Mouse (Mus musculus) c-Kit-positive CD71-negative TER-119-negative erythroid progenitor cells, embryonic 14.5 days (primary cell): Measurements from ENCODE around the gene Eng.
A peak's percentile ranks its signal among the peaks of the same experiment; 100 is the strongest.

ENCODE experiments used
- DNase-seq: peaks from one replicate; pipeline ENCODE4 v3.0.0-alpha.2; 2013; ENCODE audit warnings: low read depth

Gene Eng

DNA sequence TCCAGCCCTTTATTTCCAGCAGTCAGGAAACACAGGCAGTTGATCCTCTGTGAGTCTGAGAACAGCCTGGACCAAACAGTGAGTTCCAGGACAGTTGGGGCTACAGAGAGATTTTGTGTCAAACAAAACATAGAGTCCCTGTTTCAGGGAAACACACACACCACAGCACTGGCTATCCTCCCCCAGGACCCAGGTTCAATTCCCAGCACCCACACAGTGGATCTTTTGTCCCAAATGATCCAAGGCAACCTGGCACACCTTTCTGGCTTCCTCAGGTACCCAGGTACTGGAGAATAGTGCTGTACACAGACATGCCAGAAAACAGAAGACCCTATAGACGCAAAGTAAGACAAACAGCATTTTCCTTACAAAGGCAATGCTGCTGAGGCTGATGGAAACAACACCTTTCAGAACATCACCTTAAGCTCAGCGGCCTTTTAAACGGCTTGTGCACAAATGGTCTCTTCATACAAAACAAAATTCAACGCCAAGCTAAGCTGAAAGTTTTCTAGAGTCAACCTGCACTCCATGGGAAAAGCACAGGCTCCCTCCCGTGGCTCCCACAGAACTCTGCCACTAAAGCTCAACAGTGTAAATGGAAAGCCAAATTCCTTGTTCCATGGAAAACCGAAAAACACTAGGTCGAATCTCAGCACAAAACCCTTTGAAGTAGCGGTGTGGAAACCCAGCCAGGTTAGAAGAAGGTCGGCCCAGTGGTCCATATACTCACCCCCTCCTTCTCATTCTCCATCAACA, 65.1 kb downstream of the Eng start:
- no peak for DNase-seq

DNA sequence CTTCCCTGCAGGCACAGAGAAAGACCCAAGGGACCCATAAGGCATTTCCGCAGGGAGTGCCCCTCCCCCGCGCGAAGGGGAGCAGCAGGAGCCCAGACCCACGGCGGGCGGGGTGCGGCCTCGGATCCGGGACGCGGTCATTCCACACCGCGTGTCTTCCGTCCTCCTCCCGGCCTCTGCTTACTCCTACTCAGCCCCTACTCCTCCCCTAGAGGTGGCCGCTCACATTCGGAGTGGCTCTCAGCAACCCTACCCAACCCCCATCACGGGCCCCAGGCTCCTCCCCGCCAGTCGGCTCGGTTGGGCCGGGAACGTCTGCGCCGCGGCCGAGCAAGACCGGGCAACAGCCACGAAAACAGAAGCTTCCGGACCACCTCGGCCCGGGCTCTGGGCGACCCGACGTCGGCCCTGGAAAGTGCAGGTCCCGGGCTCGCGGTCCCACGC, 65.7 kb downstream of the Eng start:
- DNase-seq: no peak

DNA sequence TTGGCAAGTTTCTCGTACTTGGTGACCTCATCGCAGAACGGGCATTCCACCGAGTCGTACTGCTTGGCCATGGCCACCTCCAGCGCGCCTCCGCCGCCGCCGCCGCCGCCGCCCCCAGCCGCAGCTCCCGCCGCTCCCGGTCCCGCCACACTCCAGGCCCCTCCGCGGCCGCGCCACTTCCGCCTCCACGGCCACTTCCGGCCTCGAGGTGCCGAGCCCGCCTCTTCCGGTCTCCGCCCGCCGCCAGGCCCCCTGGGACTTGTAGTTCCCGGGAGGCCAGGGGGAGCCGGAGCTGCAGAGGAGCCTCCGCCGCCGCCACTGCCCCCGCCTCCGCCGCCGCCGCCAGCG, 66.2 kb downstream of the Eng start:
- DNase-seq: peak; percentile 79

DNA sequence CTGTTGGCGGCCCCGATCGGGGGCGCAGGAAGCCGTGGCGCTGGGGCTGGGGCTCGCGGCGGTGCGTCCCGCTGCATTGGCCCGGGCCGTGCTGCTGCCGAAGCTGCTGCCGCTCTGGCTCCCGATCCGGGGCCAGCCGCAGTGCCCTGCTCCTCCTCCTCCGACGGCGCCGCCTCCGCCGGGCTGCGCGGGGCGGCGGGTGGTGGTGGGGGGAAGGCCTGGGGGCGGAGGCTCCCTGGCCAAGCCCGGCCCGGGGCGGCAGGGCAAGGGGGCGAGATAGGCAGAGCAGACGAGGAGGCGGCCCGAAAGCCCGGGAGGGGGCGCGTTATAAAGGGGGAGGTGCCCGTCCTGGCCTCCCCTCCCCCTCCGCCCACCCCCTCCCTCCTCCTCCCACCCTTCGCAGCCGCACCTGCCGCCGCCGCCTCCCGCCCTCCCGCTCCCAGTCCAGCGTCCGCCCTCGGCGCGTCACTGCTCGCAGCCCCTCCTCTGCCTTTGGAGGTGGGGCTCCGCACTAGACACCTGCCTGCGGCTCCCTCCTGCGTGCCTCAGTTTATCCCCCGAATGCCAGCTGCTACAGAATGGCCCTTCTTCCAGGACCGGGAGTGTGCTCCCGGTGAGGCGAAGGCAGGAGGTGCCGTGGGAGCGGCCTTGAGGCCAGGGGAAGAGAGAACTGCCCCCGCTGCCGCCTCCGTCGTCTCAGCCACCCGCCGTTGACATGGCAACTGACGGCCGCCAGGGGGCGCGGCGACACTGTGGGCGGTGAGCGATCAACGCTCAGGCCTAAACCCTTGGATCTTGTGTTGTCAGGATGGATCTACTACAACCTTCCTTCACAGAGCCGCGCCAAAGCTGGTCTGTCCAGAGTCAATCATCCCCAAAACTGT, 66.8 kb downstream of the Eng start, which contains the start of gene Cdk9:
Cdk9 (minus strand) TSS at position 143 of the 884 bp plus-strand sequence.
- peak; percentile 83 for DNase-seq

DNA sequence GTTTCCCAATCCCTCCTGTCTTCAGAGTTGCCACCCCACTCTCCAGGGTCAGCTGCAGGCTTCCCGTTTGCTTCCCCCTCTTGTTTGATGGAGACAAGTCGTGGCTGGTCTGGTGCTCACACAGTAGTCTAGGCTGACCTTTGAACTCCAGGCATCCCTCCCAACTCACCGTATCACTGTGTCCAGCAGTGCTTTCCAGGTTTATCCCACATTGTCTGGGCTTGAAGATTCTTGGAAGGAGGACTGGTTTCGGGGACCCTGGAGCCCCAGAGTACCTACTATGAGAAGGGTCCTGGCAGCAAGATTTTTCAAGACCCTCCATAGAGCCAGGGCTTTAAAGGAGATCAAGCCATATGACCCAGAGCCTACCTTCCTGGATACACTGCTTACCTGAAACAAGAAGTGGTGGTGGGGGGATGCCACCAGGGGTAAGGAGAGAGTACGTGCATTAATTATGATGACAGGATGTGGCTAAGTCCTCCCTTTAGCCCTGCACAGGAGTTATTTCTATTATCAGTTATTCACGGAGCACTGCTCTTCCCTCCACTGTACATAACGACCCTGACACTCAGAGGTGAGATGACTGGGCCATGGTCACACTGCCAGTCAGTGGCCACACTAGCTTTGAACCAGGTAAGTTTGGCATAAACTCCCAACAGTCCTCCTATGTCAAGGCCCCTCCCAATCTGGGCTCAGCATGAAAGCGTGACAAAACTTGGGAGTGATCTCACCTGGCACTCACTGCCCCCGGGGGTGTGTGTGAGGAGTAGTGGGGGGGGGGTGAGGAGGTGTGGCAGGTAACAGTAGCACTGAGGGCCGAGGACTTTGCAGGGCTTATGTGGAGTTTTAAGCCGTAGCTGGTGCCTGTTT, 68.0 kb downstream of the Eng start:
- DNase-seq: no peak

DNA sequence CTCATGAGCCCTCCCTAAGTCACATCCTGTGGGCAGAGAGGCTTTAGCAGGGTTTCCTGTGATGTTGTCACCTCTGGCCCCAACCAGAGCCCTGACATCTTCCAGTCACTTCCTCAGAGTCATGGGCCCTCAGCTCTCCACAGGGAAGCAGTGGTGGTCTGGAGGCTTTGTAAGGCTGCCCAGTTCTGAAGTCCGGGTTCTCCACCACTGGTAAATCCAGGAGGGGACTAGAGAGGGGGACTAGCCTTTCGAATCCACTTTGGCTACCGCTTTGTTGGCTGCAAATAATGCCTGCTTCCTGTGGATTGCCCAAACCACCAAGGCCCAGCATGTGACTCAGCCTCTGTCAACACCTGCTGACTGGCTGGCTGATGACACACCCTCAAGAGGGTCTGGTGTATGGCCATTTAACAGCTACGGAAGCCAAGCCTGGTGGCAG, 68.6 kb downstream of the Eng start:
- peak; percentile 64 for DNase-seq

DNA sequence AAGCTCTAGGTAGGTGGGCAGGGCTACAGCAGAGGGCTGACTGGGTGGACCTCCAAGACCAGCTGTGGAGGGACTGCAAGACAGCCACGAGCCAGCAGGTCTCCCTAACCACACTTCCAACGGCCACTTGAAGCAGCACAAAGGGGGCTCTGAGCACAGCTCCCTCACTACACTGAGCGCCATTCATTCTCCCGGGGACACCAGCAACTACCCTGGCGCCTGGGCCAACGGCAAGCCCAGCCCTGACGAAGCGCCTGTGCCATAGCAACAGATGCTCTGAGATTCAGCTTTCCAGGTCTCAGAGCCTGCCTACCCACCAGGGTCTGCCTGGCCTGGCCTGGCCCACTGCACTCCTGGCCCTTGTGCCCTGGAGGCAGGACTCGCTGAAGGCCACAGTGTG, 72.4 kb downstream of the Eng start:
- DNase-seq: no peak

DNA sequence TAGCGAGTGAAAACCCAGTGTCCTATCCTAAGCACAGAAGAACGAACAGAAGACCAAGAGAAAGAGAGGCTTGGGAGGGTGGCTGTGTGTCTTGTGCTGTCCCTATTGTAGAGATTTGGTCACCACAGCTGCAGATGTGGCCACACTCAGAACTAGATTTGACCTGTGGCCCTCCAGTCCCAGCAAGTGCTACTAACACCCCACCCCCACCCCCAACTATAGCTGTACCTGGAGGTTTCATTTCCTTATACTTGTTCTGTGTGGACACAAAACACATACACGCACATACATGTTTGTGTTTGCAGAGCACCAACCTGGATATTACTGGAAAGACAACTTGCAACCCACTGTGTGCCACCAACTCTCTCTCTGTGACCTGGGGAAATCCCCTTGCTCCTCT, 73.7 kb downstream of the Eng start:
- DNase-seq: no peak

DNA sequence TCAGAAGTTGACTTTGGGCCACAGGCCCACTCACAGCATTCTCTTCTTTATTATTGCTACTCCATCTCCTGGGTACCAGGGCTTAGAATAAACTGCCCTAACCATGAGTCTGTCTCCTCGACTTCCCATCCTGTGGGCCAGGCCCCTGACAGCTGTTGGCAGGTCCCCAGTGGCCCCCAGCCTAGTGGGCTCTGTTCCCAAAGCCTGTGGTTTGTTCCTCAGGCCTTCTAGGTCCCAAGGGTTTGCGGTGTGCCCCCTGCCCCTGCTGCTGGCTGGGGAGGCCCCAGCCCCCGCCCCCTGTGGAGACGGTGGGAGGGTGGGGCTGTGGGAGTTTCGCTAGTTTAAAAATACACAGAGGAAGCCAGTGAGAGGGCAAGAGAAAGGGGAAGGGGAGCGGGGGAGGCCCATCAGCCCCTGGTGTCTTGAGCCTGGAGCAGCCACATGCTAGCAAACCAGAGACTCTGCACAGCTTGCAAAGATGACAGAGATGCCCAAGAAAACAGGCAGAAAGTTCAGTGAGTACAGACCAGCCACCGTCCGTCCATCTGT, 74.4 kb downstream of the Eng start, which contains the start of gene Sh2d3c:
Sh2d3c (plus strand) TSS at position 375 of the 549 bp plus-strand sequence.
- DNase-seq: peak; percentile 44

DNA sequence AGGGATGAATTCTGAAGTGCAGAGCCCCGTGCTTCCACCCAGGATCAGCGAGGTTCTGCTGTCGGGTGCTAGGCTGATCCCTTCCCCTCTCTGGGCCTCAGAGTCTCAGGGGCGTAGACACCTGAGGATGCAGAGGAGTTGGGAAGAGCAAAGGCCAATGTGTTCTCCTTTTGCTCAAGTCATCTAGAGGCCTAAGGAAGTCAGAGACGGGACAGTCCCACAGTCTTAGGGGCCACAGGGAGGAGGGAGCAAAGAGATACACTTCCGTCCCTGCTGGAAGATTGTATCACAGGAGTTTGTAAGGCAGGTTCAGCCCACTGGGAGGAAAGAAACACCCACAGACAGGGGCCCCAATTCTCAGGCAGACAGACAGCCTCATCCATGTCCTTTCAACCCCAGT, 75.7 kb downstream of the Eng start:
- no peak for DNase-seq

DNA sequence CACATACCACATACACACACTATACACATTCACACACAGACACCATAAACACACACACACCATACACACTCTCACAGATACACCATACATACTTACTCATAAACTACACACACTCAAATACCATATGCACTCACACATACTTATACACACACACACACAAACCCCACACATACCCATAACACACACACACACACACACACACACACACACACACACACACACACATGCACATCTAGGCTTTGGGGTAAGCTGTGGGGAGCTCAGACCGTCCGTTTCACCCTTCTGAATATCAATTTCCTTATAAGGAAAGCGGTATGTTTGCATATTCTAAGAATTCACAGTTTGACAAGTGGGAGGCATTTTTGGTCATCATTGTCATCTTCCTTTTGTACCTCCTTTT, 76.2 kb downstream of the Eng start:
- no peak for DNase-seq

DNA sequence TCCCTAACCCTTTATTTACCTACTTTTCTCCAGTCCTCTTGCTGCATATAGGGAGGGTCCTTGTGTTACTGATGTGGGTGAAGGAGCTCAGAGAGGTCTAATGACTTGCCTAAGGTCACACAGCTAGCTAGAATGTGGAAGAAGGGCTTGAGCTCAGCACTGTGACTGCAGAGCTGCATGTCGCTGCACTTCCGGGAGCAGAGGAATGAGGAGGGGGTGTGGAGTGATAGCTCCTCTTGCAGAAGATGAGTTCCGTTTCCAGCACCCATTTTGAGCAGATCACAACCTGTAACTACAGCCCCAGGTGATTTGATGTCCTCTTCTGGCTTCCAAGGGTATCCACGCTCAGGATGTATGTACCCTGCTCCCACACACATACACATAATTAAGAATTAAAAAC, 77.8 kb downstream of the Eng start:
- DNase-seq: no peak

DNA sequence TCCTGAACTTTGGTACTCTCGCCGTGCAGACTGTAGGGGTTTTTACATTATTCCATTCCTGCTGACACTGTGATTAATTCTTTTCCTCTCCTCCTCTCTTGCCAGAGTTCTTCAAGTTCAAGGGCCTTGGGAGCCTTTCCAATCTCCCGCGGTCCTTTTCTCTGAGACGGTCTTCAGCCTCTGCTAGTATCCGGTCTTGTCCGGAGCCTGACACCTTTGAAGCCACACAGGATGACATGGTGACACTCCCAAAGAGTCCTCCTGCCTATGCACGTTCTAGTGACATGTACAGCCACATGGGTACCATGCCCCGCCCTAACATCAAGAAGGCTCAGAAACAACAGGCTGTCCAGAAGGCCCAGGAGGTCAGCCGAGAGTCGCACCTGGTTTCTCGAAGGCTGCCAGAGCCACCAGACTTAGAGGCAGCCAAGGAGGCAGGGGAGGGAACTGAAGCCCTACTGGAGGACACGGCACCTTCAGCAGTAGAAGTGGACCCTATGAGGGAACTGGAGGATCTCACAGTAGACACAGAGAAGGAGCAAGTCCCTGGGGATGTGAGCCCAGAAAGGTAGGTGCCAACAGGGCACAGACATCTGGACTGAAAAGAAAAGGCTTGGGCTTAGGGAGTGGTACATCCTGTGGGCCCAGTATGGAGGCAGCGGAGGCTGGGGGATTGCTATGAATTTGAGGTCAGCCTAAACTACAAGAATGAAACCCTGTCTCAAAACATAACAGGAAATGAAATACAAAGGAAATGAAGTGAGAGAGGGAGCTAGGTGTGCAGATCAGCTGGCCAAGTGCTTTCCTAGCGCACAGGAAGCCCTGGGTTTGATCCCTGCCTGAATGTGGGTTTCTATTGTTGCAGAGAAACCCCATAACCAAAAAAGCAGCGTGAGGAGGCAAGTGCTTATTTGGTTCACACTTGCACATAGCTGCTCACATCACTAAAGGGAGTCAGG, 78.7 kb downstream of the Eng start:
- no peak for DNase-seq

DNA sequence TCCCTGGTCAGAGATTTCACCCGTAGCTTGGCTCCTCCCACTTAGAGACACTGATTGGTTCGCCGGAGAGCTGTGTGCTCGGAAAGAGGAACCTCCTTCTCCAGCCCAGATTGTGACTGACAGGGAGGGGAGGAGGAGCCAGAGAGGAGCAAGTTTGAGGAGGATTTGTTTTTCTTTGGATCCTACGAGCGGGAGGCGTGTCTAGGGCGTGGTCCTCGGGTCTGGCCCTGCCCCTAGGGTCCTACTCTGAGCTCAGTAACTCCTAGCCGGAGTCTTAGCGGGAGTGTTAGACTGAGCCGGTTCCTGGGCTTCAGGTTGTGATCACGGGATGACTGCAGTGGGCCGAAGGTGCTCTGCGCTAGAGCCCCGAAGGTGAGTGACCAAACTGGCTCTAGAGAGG, 81.0 kb downstream of the Eng start:
- DNase-seq: peak; percentile 92

DNA sequence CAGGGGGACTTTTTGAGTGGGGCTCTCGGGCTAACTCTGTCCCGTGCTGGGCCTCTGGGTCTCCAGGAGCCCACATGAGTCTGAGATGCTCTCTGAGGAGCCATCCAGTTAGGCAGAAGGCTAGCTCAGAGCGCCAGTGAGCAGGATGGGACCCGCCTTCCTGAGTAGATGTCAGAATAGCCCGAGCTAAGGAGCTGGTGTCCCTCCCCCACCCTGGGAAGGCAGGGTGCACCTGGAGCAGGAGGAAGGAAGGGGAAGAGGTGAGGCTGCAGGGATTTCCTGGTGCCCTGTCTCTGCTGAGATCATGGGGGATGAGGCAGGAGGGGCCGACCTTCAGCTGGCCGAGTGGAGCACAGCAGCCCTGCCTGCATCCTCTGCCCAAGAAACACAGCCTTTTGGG, 82.1 kb downstream of the Eng start:
- DNase-seq: no peak

DNA sequence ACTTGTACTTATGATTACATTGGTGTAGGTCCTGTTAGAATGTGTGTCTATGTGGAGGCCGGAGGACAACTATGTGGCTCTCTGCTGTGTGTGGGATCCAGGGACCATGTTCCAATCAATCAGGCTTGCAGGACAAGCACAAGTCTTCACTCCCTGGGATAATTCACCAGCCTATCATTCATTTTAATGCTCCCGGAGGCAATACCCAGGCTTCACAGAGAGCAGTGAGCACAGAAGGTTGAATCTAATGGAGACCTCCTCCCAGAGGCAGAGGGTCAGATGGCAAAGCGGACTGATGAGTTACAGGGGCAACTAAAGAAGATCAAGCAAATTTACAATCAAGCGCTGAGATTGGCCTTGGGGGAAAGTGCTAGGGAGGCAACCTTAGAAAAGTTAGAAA, 83.2 kb downstream of the Eng start:
- DNase-seq: no peak

DNA sequence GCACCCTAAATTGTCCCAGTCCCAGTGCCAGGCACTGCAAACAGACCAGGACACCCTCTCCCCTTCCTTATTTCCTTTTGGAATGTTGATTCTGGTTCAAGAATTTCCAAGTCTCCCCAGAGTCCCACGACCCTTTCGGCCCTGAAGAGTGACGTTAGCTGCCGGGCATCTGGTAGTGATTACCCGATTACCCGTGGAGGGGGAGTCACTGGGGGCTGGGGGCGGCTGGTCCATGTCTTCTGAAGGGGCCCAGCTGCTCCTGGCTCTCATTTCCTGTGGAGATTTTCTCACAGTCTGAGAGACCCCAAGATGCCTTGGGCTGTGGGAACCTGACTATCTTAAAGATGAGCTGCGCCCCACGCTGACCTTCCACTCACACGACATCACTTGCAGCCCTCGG, 84.5 kb downstream of the Eng start:
- no peak for DNase-seq

DNA sequence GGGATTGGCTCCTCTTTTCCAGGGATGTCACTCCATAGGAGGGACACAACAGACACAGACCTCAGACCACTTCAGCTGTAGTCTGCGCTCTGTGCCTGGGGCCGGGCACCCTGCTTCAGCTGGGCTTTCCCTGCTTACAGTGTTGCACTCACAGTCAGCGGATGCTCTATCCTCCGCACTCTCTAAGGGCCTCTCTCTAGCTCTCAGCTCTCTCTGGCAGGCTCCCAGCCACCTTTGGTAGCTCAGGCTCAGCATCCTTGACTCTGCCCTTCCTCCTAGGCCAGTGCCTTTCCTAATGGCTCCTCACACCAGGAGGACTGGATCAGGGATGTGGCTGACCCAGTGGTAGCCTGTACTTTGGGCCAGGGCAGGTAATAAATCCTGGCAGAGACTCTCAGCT, 85.5 kb downstream of the Eng start:
- DNase-seq: no peak
